Mouse (Mus musculus): Measurements from ENCODE around the gene Aes. TPM values are rescaled to one million over a fixed set of nuclear protein-coding genes. Genes with fewer than 3 reads are reported as not detected.

The Aes gene
- polyA plus RNA-seq, 1 experiment from 2014 or later = 429 TPM

- WGBS = 60% methylated on average over 7 of the region's 7 CpGs
- Histone ChIP-seq H3K4me2 (replicated peaks; ENCODE audit: low read depth) (peak overlapping the region; percentile 98), H3K27me3 (ENCODE audit: control insufficient read depth, insufficient read depth, low read length) (no peaks in the 10 kb centered on the region), H3K4me1 (replicated peaks; ENCODE audit: control insufficient read depth, insufficient read depth) (peaks cover 2% of the 10 kb centered on the region; the same call in 1 of the 2 replicates), H3K36me3 (ENCODE audit: control insufficient read depth, insufficient read depth, low read length) (no peaks in the 10 kb centered on the region), H3K9ac (ENCODE audit: low read length) (peak overlapping the region; percentile 88), H3K4me3 (ENCODE audit: low read depth, low read length) (peak overlapping the region; percentile 90; the same call in 1 of the 2 replicates), H3K9me3 (ENCODE audit: control insufficient read depth, low read length) (no peaks in the 10 kb centered on the region), H3K27ac (replicated peaks) (peak overlapping the region; percentile 24; the same call in 1 of the 2 replicates)
- no peak for DNase-seq (ENCODE audit: low spot score)
- TF ChIP-seq CTCF (IDR thresholded peaks at IDR 0.05; ENCODE audit: low read depth) = no peak
- no peak for TF ChIP-seq EP300 (optimal IDR thresholded peaks at IDR 0.05)
- ATAC-seq (ENCODE audit: low FRiP score, low TSS enrichment) = no peak
Measured at GRCm38 (mm10) chr10:81542727-81543460, 16.4 kb upstream of the Aes start.

GRCm38 (mm10) chr10:81543633-81544032, 15.7 kb upstream of the Aes start:
- H3K4me3 ChIP-seq (ENCODE audit: low read depth, low read length) = peak overlapping the region; percentile 90
- TF ChIP-seq EP300 (optimal IDR thresholded peaks at IDR 0.05) (no peak), CTCF (IDR thresholded peaks at IDR 0.05; ENCODE audit: low read depth) (no peak)
- H3K27ac ChIP-seq (replicated peaks) = peak overlapping the region; percentile 75; the same call in 1 of the 2 replicates

GRCm38 (mm10) chr10:81544296-81545160, 14.8 kb upstream of the Aes start:
- TF ChIP-seq CTCF (IDR thresholded peaks at IDR 0.05; ENCODE audit: low read depth) (no peak), EP300 (optimal IDR thresholded peaks at IDR 0.05) (no peak)
- DNase-seq (ENCODE audit: low spot score) = peak; percentile 38
- Histone ChIP-seq H3K36me3 (ENCODE audit: control insufficient read depth, insufficient read depth, low read length) (no peaks in the 10 kb centered on the region), H3K9ac (ENCODE audit: low read length) (peak overlapping the region; percentile 88), H3K4me1 (replicated peaks; ENCODE audit: control insufficient read depth, insufficient read depth) (peaks cover 2% of the 10 kb centered on the region; the same call in 1 of the 2 replicates), H3K9me3 (ENCODE audit: control insufficient read depth, low read length) (no peaks in the 10 kb centered on the region), H3K4me3 (ENCODE audit: low read depth, low read length) (peak overlapping the region; percentile 90), H3K27ac (replicated peaks) (peak overlapping the region; percentile 75), H3K4me2 (replicated peaks; ENCODE audit: low read depth) (peak overlapping the region; percentile 98), H3K27me3 (ENCODE audit: control insufficient read depth, insufficient read depth, low read length) (no peaks in the 10 kb centered on the region)
- ATAC-seq (ENCODE audit: low FRiP score, low TSS enrichment) = no peak; the same call in 1 of the 2 replicates
- under 1% methylated on average over 80 of the region's 93 CpGs for WGBS

More at GRCm38 (mm10) chr10:81543633-81544032, 15.7 kb upstream of the Aes start:
- 61% methylated on average over 1 of the region's 1 CpGs for WGBS
- Histone ChIP-seq H3K9ac (ENCODE audit: low read length) (peak overlapping the region; percentile 88), H3K4me1 (replicated peaks; ENCODE audit: control insufficient read depth, insufficient read depth) (peaks cover 2% of the 10 kb centered on the region; the same call in 1 of the 2 replicates), H3K36me3 (ENCODE audit: control insufficient read depth, insufficient read depth, low read length) (no peaks in the 10 kb centered on the region), H3K27me3 (ENCODE audit: control insufficient read depth, insufficient read depth, low read length) (no peaks in the 10 kb centered on the region), H3K9me3 (ENCODE audit: control insufficient read depth, low read length) (no peaks in the 10 kb centered on the region), H3K4me2 (replicated peaks; ENCODE audit: low read depth) (peak overlapping the region; percentile 98)
- DNase-seq (ENCODE audit: low spot score) (no peak), ATAC-seq (ENCODE audit: low FRiP score, low TSS enrichment) (no peak)

GRCm38 (mm10) chr10:81545161-81545747, 14.0 kb upstream of the Aes start, which contains the start of gene Gna11:
Gene Gna11, minus strand, starts transcription at chr10:81545190.
- no peak for TF ChIP-seq EP300 (optimal IDR thresholded peaks at IDR 0.05)
- no peak for TF ChIP-seq CTCF (IDR thresholded peaks at IDR 0.05; ENCODE audit: low read depth)
- Histone ChIP-seq H3K4me2 (replicated peaks; ENCODE audit: low read depth) (peak within 1 kb of the TSS; percentile 98), H3K27me3 (ENCODE audit: control insufficient read depth, insufficient read depth, low read length) (no peaks in the 10 kb centered on the region), H3K9ac (ENCODE audit: low read length) (peak within 1 kb of the TSS; percentile 88), H3K4me1 (replicated peaks; ENCODE audit: control insufficient read depth, insufficient read depth) (peaks cover 2% of the 10 kb centered on the region; the same call in 1 of the 2 replicates), H3K4me3 (ENCODE audit: low read depth, low read length) (peak within 1 kb of the TSS; percentile 90), H3K9me3 (ENCODE audit: control insufficient read depth, low read length) (no peaks in the 10 kb centered on the region), H3K36me3 (ENCODE audit: control insufficient read depth, insufficient read depth, low read length) (no peaks in the 10 kb centered on the region), H3K27ac (replicated peaks) (peak within 1 kb of the TSS; percentile 75)
- WGBS = 2% methylated on average over 40 of the region's 59 CpGs
- DNase-seq (ENCODE audit: low spot score) (peak; percentile 100), ATAC-seq (ENCODE audit: low FRiP score, low TSS enrichment) (peak; percentile 95)

- DNase-seq (ENCODE audit: low spot score) = peak; percentile 77
- WGBS = 64% methylated on average over 5 of the region's 5 CpGs
Measured at GRCm38 (mm10) chr10:81546332-81546731, 13.0 kb upstream of the Aes start.

More at GRCm38 (mm10) chr10:81546332-81546731, 13.0 kb upstream of the Aes start:
- H3K4me2 ChIP-seq (replicated peaks; ENCODE audit: low read depth) = no peak overlapping the region
- peak; percentile 26 for ATAC-seq (ENCODE audit: low FRiP score, low TSS enrichment)
- no peaks in the 10 kb centered on the region for H3K27me3 ChIP-seq (ENCODE audit: control insufficient read depth, insufficient read depth, low read length)
- peaks cover 2% of the 10 kb centered on the region; the same call in 1 of the 2 replicates for H3K4me1 ChIP-seq (replicated peaks; ENCODE audit: control insufficient read depth, insufficient read depth)
- H3K9me3 ChIP-seq (ENCODE audit: control insufficient read depth, low read length) = no peaks in the 10 kb centered on the region
- no peak overlapping the region for H3K9ac ChIP-seq (ENCODE audit: low read length)
- no peak overlapping the region for H3K4me3 ChIP-seq (ENCODE audit: low read depth, low read length)
- no peaks in the 10 kb centered on the region for H3K36me3 ChIP-seq (ENCODE audit: control insufficient read depth, insufficient read depth, low read length)
- no peak for TF ChIP-seq EP300 (optimal IDR thresholded peaks at IDR 0.05)
- no peak for TF ChIP-seq CTCF (IDR thresholded peaks at IDR 0.05; ENCODE audit: low read depth)
- H3K27ac ChIP-seq (replicated peaks) = peak overlapping the region; percentile 65
